Mouse (Mus musculus) cortical plate, adult 2 months (tissue): ENCODE results near the gene Wdr25. TPM values are rescaled to one million over a fixed set of nuclear protein-coding genes. Genes with fewer than 3 reads are reported as not detected.

Experiments
- H3K27ac ChIP-seq: fragments of 200-500 bp; 2 replicates; pipeline ENCODE4 v1.5.1; 2012; ENCODE audit warnings: low read length, control low read depth, inconsistent platforms; ENCODE audit not compliant: insufficient read depth
- H3K4me1 ChIP-seq: fragments of 200-500 bp; 2 replicates; pipeline ENCODE4 v1.6.1; 2011; ENCODE audit warnings: low read length; ENCODE audit not compliant: control insufficient read depth, insufficient read depth
- H3K4me3 ChIP-seq: fragments of 200-500 bp; 2 replicates; pipeline ENCODE4 v1.5.1; 2011; ENCODE audit warnings: mild to moderate bottlenecking, low read length, control low read depth; ENCODE audit not compliant: insufficient read depth
- CTCF ChIP-seq: fragments of 200-500 bp; IDR thresholded peaks from 2 replicates; pipeline ENCODE4 v1.5.1; 2011; ENCODE audit warnings: mild to moderate bottlenecking, control low read depth, low read length; ENCODE audit not compliant: insufficient read depth; ENCODE audit errors: extremely low read depth
- POLR2A ChIP-seq: fragments of 200-500 bp; IDR thresholded peaks from 2 replicates; pipeline ENCODE4 v1.6.1; 2011; ENCODE audit warnings: mild to moderate bottlenecking, low read length, control low read depth; ENCODE audit not compliant: insufficient read depth; ENCODE audit errors: extremely low read depth
- polyA plus RNA-seq: library from polyadenylated mRNA; depleted of rRNA; stranded (reverse); fragments of >200 nt; gene quantifications from 2 replicates; pipeline ENCODE4 v1.2.3, GENCODE M21; 2012

Wdr25 gene
- polyA plus RNA-seq, 1 experiment: 13.6 TPM

- H3K4me3 ChIP-seq: no peak overlapping the region
- peaks cover 14% of the 10 kb centered on the region for H3K4me1 ChIP-seq
- H3K27ac ChIP-seq: no peak overlapping the region
- TF ChIP-seq CTCF: no peak
Observed at GRCm38 (mm10) chr12:108914198-108914597, 20.8 kb downstream of the Wdr25 start.

GRCm38 (mm10) chr12:108914709-108915340, 21.4 kb downstream of the Wdr25 start:
- Histone ChIP-seq H3K27ac (no peak overlapping the region), H3K4me1 (peaks cover 14% of the 10 kb centered on the region), H3K4me3 (no peak overlapping the region)
- TF ChIP-seq CTCF: no peak
- TF ChIP-seq POLR2A: no peak

GRCm38 (mm10) chr12:108915893-108916292, 22.5 kb downstream of the Wdr25 start:
- Histone ChIP-seq H3K4me3 (no peak overlapping the region), H3K4me1 (peaks cover 14% of the 10 kb centered on the region), H3K27ac (no peak overlapping the region)
- TF ChIP-seq CTCF (no peak), POLR2A (no peak)

GRCm38 (mm10) chr12:108916447-108917042, 23.1 kb downstream of the Wdr25 start:
- peaks cover 14% of the 10 kb centered on the region for H3K4me1 ChIP-seq
- TF ChIP-seq CTCF: no peak
- TF ChIP-seq POLR2A: no peak
- no peak overlapping the region for H3K27ac ChIP-seq
- no peak overlapping the region for H3K4me3 ChIP-seq

GRCm38 (mm10) chr12:108917509-108917908, 24.1 kb downstream of the Wdr25 start:
- H3K27ac ChIP-seq: no peak overlapping the region
- peaks cover 14% of the 10 kb centered on the region for H3K4me1 ChIP-seq
- no peak overlapping the region for H3K4me3 ChIP-seq
- TF ChIP-seq POLR2A: no peak
- TF ChIP-seq CTCF: no peak

- Histone ChIP-seq H3K4me3 (no peak overlapping the region), H3K27ac (no peak overlapping the region), H3K4me1 (peaks cover 14% of the 10 kb centered on the region)
- TF ChIP-seq POLR2A: no peak
- TF ChIP-seq CTCF: no peak
Observed at GRCm38 (mm10) chr12:108918753-108919152, 25.3 kb downstream of the Wdr25 start.

GRCm38 (mm10) chr12:108926606-108927111, 33.2 kb downstream of the Wdr25 start:
- no peak overlapping the region for H3K27ac ChIP-seq
- no peak overlapping the region for H3K4me3 ChIP-seq
- TF ChIP-seq POLR2A: no peak
- H3K4me1 ChIP-seq: no peaks in the 10 kb centered on the region

GRCm38 (mm10) chr12:108928249-108928648, 34.8 kb downstream of the Wdr25 start:
- TF ChIP-seq CTCF (no peak), POLR2A (no peak)
- no peaks in the 10 kb centered on the region for H3K4me1 ChIP-seq
- no peak overlapping the region for H3K4me3 ChIP-seq
- H3K27ac ChIP-seq: no peak overlapping the region

- Histone ChIP-seq H3K4me1 (no peaks in the 10 kb centered on the region), H3K4me3 (no peak overlapping the region), H3K27ac (no peak overlapping the region)
- TF ChIP-seq CTCF (no peak), POLR2A (no peak)
Observed at GRCm38 (mm10) chr12:108929475-108929874, 36.0 kb downstream of the Wdr25 start.

GRCm38 (mm10) chr12:108931341-108932053, 38.1 kb downstream of the Wdr25 start:
- TF ChIP-seq CTCF: no peak
- Histone ChIP-seq H3K4me1 (0 out of 2 replicates have a peak, but pooled peaks cover under 1% of the 10 kb centered on the region), H3K27ac (no peak overlapping the region), H3K4me3 (no peak overlapping the region)
